Mouse (Mus musculus) limb, embryonic 14.5 days (tissue): ENCODE results near the gene Abcc3. TPM values are rescaled to one million over a fixed set of nuclear protein-coding genes. Genes with fewer than 3 reads are reported as not detected.

Source experiments
- ATAC-seq: fragments of 200-750 bp; cut with Nextera tagmentation; 2 replicates; pipeline ENCODE4 v1.8.0; 2017; ENCODE audit warnings: low read depth, moderate number of reproducible peaks, moderate TSS enrichment; ENCODE audit not compliant: low FRiP score
- DNase-seq: peaks from one replicate; pipeline ENCODE4 v3.0.0-alpha.2; 2015; ENCODE audit warnings: low spot score
- H3K27ac ChIP-seq: fragments of 300-500 bp; sonication (generic); replicated peaks from 2 replicates; pipeline ENCODE4 v1.5.1; 2014; ENCODE audit warnings: low read depth, mild to moderate bottlenecking, low read length, moderate library complexity, mixed read lengths
- H3K27me3 ChIP-seq: fragments of 300-500 bp; sonication (generic); 2 replicates; pipeline ENCODE4 v1.6.1; 2014; ENCODE audit warnings: low read length, mixed read lengths; ENCODE audit not compliant: control insufficient read depth, insufficient read depth
- H3K36me3 ChIP-seq: fragments of 300-500 bp; sonication (generic); 2 replicates; pipeline ENCODE4 v1.6.1; 2014; ENCODE audit warnings: mild to moderate bottlenecking, low read length, moderate library complexity, mixed read lengths; ENCODE audit not compliant: control insufficient read depth, insufficient read depth
- H3K4me1 ChIP-seq: fragments of 300-500 bp; sonication (generic); 2 replicates; pipeline ENCODE4 v1.6.1; 2014; ENCODE audit warnings: antibody characterized with exemption, low read length, mixed read lengths; ENCODE audit not compliant: control insufficient read depth, insufficient read depth
- H3K4me2 ChIP-seq: fragments of 300-500 bp; sonication (generic); replicated peaks from 2 replicates; pipeline ENCODE4 v1.6.1; 2014; ENCODE audit warnings: low read depth, mild to moderate bottlenecking, low read length, moderate library complexity; ENCODE audit not compliant: severe bottlenecking
- H3K4me3 ChIP-seq: fragments of 300-500 bp; sonication (generic); replicated peaks from 2 replicates; pipeline ENCODE4 v1.5.1; 2014; ENCODE audit warnings: low read length
- H3K9ac ChIP-seq: fragments of 300-500 bp; sonication (generic); 2 replicates; pipeline ENCODE4 v1.6.1; 2014; ENCODE audit warnings: mild to moderate bottlenecking, low read depth, low read length, moderate library complexity; ENCODE audit not compliant: severe bottlenecking
- H3K9me3 ChIP-seq: fragments of 300-500 bp; sonication (generic); 2 replicates; pipeline ENCODE4 v1.6.1; 2016; ENCODE audit warnings: low read length; ENCODE audit not compliant: control insufficient read depth
- POLR2A ChIP-seq: fragments of 200-500 bp; IDR thresholded peaks from 2 replicates; pipeline ENCODE4 v1.8.0; 2012; ENCODE audit warnings: inconsistent platforms, mild to moderate bottlenecking, moderate library complexity, borderline replicate concordance; ENCODE audit not compliant: insufficient read depth, insufficient read length; ENCODE audit errors: extremely low read depth
- WGBS: fragments of 180-500 bp; shearing (Covaris S2); extraction: QIAGEN DNeasy Blood & Tissue Kit; methylation state at CpG from one replicate; pipeline ENCODE4 v1.1.7; 2014; 5-methylcytosine and 5-hydroxymethylcytosine counted together
- polyA plus RNA-seq, 2 experiments: library from polyadenylated mRNA; depleted of rRNA in 1 of 2; stranded (reverse) in 1 of 2; unstranded in 1 of 2; fragments of >200 nt; fragmentation: Nextera tagmentation in 1 of 2; extraction: Ambion mirVana in 1 of 2; gene quantifications; 2 replicates each; pipeline versions ENCODE4 v1.2.1 to v1.2.3; 2012 to 2014

Abcc3 gene
- polyA plus RNA-seq, 2 experiments, result 1.0 to 1.3 TPM

DNA sequence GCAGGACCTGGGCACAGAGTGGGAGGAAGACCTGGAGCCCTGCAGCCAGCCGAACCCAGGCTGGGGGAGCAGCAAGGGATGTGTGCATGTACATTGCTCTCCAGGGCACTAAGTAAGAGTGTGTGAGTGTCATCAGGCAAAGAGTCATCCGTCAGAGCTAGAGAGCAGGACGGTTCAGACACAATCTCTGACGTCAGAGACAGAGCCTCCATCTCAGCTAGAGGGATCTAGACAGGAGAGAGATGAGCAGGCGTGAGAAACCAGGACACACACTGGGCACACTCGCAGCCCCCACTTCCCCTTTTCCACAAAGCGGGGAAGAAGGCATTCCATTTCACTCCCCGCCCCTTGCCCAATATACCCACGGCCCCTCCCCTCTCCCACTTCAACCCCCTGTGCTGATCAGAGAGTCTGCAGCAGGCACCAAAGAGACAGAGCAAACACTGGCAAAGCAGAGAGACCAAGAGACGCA is 20.2 kb upstream of the Abcc3 start:
- H3K9ac ChIP-seq, result no peak overlapping the region
- no peaks in the 10 kb centered on the region for H3K9me3 ChIP-seq
- H3K4me2 ChIP-seq, result no peak overlapping the region
- DNase-seq, result no peak
- peaks cover 96% of the 10 kb centered on the region for H3K36me3 ChIP-seq
- H3K4me3 ChIP-seq, result no peak overlapping the region
- H3K27me3 ChIP-seq, result no peaks in the 10 kb centered on the region
- TF ChIP-seq POLR2A, result no peak
- 47% methylated on average over 9 of the region's 10 CpGs for WGBS
- H3K4me1 ChIP-seq, result peaks cover 16% of the 10 kb centered on the region
- H3K27ac ChIP-seq, result no peak overlapping the region
- ATAC-seq, result peak; percentile 17; the same call in 1 of the 2 replicates

DNA sequence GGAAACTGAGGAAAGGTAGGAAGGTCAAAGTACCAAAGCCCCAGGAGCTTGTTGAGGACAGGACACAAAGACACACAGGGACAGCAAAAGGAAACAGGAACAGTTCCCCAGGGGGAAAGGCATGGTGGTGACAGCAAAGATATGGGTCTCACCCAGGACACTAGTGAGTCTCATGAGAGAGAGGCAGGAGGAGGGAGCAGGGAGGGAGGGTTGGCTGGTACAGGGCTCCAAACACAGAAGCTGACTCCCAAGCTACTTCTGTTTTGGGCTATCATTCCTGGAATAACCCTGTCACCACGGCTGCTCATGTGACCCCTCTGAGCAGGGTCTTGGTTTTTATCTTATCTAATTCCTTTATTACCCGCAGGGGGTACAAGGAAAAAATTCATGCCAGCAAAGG is 19.8 kb upstream of the Abcc3 start:
- no peak for DNase-seq
- Histone ChIP-seq H3K4me1 (peaks cover 20% of the 10 kb centered on the region), H3K36me3 (peaks cover 92% of the 10 kb centered on the region), H3K27ac (no peak overlapping the region), H3K9me3 (no peaks in the 10 kb centered on the region), H3K4me3 (no peak overlapping the region), H3K27me3 (no peaks in the 10 kb centered on the region), H3K4me2 (no peak overlapping the region), H3K9ac (no peak overlapping the region)
- no peak for TF ChIP-seq POLR2A
- ATAC-seq, result no peak
- WGBS, result 62% methylated on average over 2 of the region's 2 CpGs

DNA sequence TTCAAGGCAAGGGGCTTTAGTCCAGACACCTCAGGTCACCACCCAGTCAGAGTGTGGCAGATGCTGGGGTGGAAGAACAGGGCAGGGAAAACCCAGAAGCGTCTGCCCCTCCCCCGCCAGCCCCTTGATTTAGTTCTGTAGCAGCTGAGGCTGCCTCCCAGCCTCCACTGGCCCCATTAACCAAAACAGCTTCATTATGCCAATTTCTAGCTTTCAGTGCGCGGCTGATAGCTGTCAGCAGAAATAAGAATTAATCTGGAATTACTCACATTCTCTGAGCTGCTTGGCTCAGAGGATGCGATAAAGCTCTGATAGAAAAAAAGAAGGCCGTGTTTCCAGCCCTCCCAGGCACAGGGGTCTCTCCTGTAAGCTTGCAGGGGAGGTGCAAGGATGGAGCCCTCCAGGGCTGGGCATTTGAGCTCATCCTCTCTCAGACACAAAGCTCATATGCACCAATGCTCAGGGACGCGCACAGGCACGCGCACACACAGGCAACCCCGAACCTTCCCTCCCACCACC is 15.1 kb upstream of the Abcc3 start:
- no peaks in the 10 kb centered on the region for H3K27me3 ChIP-seq
- H3K36me3 ChIP-seq, result peaks cover 45% of the 10 kb centered on the region
- 39% methylated on average over 11 of the region's 11 CpGs for WGBS
- H3K9me3 ChIP-seq, result no peaks in the 10 kb centered on the region
- peak; percentile 17 for DNase-seq
- H3K9ac ChIP-seq, result no peak overlapping the region
- no peak overlapping the region for H3K4me3 ChIP-seq
- TF ChIP-seq POLR2A, result no peak
- ATAC-seq, result no peak
- peaks cover 23% of the 10 kb centered on the region for H3K4me1 ChIP-seq
- no peak overlapping the region for H3K27ac ChIP-seq
- no peak overlapping the region for H3K4me2 ChIP-seq

DNA sequence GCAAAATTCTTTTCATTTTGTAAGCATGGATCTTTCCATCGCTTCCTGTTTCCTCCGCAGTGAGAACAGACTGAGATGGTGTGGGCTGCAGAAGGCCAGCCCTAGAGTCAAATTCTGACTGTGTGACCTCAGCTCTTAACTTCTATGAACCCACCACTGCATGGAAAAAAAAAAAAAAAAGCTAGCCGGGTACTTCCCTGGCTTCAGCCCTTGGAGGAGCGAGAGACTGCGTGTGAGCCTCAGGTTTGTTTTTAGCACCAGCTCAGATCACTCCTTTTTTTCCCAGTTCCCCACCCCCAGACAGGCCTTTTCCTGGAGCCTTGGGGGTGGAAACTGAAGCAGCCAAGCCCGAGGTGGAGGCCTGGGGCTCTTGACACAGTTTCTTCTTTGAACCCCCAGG is 12.6 kb upstream of the Abcc3 start:
- DNase-seq, result no peak
- no peak for ATAC-seq
- Histone ChIP-seq H3K36me3 (peaks cover 20% of the 10 kb centered on the region), H3K4me3 (no peak overlapping the region), H3K9ac (no peak overlapping the region), H3K9me3 (no peaks in the 10 kb centered on the region), H3K4me2 (no peak overlapping the region), H3K27ac (0 out of 2 replicates have a peak overlapping the region, but pooled peaks have one; percentile 8), H3K4me1 (peaks cover 23% of the 10 kb centered on the region), H3K27me3 (no peaks in the 10 kb centered on the region)
- no peak for TF ChIP-seq POLR2A
- WGBS, result 38% methylated on average over 6 of the region's 6 CpGs

DNA sequence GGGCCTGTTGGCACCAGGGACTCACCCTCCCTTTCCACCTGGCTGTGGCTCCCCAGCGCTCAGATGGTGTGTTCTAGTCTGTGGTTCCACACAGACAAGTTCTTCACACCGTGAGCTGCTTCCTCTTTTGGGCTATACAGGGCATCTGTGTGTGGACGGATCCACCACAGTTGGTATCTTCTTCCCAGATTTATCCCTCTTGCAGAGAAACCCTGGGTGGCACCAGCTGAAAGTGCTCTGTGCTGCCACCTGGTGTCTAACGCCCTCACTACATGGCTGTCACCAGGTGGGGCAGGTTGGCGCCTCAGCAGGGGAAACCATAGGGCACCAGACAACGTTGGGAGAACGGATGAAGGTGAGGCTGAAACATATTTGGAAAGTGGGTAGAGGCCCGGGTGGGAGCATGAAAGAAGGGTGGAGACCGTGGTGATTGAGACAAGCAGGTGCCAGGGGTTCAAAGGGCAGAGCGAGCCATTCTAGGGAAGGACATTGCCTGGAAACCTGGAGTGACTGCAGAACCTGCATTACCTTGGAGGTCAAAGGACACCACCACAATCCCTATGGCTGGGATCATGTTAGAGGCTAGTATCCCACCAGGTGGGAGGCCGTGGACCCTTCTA is 12.0 kb upstream of the Abcc3 start:
- DNase-seq, result peak; percentile 56
- peak; percentile 48; the same call in 1 of the 2 replicates for ATAC-seq
- WGBS, result 18% methylated on average over 11 of the region's 11 CpGs
- peaks cover 23% of the 10 kb centered on the region for H3K4me1 ChIP-seq
- no peaks in the 10 kb centered on the region for H3K9me3 ChIP-seq
- no peak overlapping the region for H3K4me3 ChIP-seq
- peaks cover 14% of the 10 kb centered on the region for H3K36me3 ChIP-seq
- H3K4me2 ChIP-seq, result no peak overlapping the region
- H3K27ac ChIP-seq, result 0 out of 2 replicates have a peak overlapping the region, but pooled peaks have one; percentile 8
- TF ChIP-seq POLR2A, result no peak
- H3K27me3 ChIP-seq, result no peaks in the 10 kb centered on the region
- H3K9ac ChIP-seq, result no peak overlapping the region
